Mouse (Mus musculus) erythroblast, embryonic 14.5 days (primary cell): ENCODE measurements around the gene Slc12a8.

Experiments used
- GATA1 ChIP-seq: IDR thresholded peaks from 2 replicates; pipeline ENCODE4 v1.6.1; 2012; ENCODE audit warnings: low read length, inconsistent platforms, mixed read lengths
- TAL1 ChIP-seq: IDR thresholded peaks from 3 replicates; pipeline ENCODE4 v1.6.1; 2012; ENCODE audit warnings: low read length, inconsistent platforms, mixed read lengths

DNA sequence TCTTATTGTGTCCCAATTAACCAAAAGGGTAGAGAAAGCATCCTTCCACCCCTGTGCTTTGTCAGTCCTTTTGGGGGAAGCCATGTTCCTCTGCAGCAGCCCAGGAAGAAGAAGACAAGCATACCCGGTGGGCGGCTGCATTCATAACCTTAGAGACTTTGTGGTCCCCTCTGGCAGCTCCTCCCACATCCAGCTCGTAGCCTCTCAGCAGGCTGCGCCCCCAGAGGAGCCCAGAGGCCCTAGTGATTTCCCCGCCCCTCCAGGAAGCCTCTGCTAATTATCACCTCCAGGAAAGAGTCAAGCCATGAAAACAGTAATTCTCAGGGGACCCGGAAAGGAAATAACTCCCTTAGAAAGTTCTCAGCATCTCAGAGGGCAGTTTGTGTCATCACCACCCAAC, 188.1 kb downstream of the Slc12a8 start:
- TF ChIP-seq GATA1 = no peak
- no peak for TF ChIP-seq TAL1
